Mouse (Mus musculus): ENCODE results near the gene Pkp1.

DNA sequence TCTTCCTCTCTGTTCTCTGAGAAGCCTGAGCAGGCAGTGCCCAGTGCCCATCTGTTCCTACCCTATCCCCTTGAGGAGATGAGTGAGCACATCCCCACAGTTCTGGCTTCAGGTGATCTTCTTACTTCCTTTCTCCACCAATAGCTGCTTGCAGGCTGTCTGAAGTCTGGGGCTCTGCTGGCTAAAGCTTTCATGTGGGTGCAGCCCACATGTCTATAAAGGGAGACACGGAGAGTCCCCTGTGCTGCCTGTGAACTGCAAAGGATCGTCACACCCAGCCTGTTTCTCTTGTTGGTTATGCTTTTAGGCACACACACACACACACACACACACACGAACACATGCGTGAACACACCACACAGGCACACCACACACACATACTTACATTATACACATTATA, 46.0 kb downstream of the Pkp1 start:
- no peak for TF ChIP-seq USF1 (IDR thresholded peaks at IDR 0.05; ENCODE audit: low read depth)
- no peak for TF ChIP-seq CTCF (IDR thresholded peaks at IDR 0.05; ENCODE audit: control insufficient read depth, insufficient read depth, insufficient read length)
